8 mouse cellular contexts compared by ENCODE assay signal in the genomic region with DNA sequence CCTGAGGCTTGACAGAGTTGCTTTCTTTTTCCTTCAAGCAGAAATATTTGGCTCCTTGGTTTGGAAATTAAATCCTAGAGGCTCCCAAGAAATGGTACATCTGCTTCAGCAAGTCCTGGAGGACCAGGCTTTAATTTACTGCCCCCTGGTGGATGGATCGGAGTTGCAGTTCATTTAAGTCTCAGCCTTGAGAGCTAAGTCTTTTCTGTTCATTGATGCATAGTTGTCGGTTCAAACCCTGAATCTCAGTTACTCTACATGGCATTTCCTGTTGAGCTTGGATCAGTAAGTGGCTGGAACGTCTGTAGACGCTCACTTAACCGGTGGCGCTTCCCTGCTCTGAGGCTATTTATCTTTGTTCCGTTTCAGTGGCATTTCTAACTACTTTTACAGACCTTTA.
DNase-seq lines count a peak whose midpoint lies in the region; ATAC-seq and TF ChIP-seq lines count a peak whose summit lies in the region.
"Had no signal": no experiment of that assay in that cellular context is flagged by ENCODE, and none has a peak within 500 bp of the region (broad histone marks: within the 10 kb centered on the region; RNA-seq: fewer than 3 reads in every experiment).

No protein-coding gene starts in this region.

- H3K4me1 ChIP-seq in kidney, postnatal 0 days (replicated peaks; ENCODE audit: insufficient read depth, low read length): no peaks in the 10 kb centered on the region
- H3K4me1 ChIP-seq in lung, adult 2 months (ENCODE audit: control insufficient read depth, insufficient read depth, low read length): no peaks in the 10 kb centered on the region
- H3K4me1 ChIP-seq: heart, embryonic 13.5 days had no signal

- no peak overlapping the region for H3K4me2 ChIP-seq in kidney, postnatal 0 days (ENCODE audit: low read length)
- H3K4me2 ChIP-seq: heart, embryonic 13.5 days had no signal

- no peak overlapping the region for H3K9ac ChIP-seq in kidney, postnatal 0 days (ENCODE audit: low read depth, low read length)
- H3K9ac ChIP-seq: heart, embryonic 13.5 days had no signal

- TF ChIP-seq CTCF in kidney, postnatal 0 days (IDR thresholded peaks at IDR 0.05; ENCODE audit: low read depth): peak; percentile 83
- 0 out of 2 replicates have a peak, but pooled peaks have one; percentile 9 for TF ChIP-seq CTCF in lung, adult 2 months (IDR thresholded peaks at IDR 0.05; ENCODE audit: insufficient read depth, low read length)

- no peak overlapping the region for H3K27ac ChIP-seq in kidney, postnatal 0 days
- H3K27ac ChIP-seq: heart, embryonic 13.5 days had no signal

- 25% methylated on average over 7 of the region's 7 CpGs for WGBS in kidney, postnatal 0 days
- WGBS in lung, adult 2 months: 38% methylated on average over 7 of the region's 7 CpGs

- no peaks in the 10 kb centered on the region for H3K27me3 ChIP-seq in kidney, postnatal 0 days (ENCODE audit: insufficient read depth, low read length)
- H3K27me3 ChIP-seq: heart, embryonic 13.5 days had no signal

- no peak for TF ChIP-seq POLR2A in lung, adult 2 months (IDR thresholded peaks at IDR 0.05; ENCODE audit: borderline replicate concordance, extremely low read depth, low read depth, low read length)

- peak; percentile 36 for DNase-seq in ovary, postnatal 10 days (ENCODE audit: low spot score)
- DNase-seq in ovary, adult 18-20 months (ENCODE audit: low spot score): no peak
- peak; percentile 5 to 41 for DNase-seq in adrenal gland, postnatal 4 days (ENCODE audit: low spot score in 2 of 2)
- peak; percentile 4 to 21 for DNase-seq in frontal cortex, postnatal 10 days (ENCODE audit: low spot score in 2 of 2)
- DNase-seq in kidney, postnatal 0 days (ENCODE audit: low spot score): peak; percentile 80
- peak; percentile 37 for DNase-seq in lung, adult 2 months
- peak; percentile 7 to 54 for DNase-seq in spleen, postnatal 10 days (ENCODE audit: low spot score in 2 of 2)

- H3K36me3 ChIP-seq in kidney, postnatal 0 days (ENCODE audit: insufficient read depth, low read length): no peaks in the 10 kb centered on the region
- H3K36me3 ChIP-seq: heart, embryonic 13.5 days had no signal

- H3K4me3 ChIP-seq in kidney, postnatal 0 days (replicated peaks; ENCODE audit: low read depth, low read length): no peak overlapping the region
- H3K4me3 ChIP-seq in lung, adult 2 months (replicated peaks; ENCODE audit: extremely low read depth, low read depth, low read length): no peak overlapping the region
- H3K4me3 ChIP-seq: heart, embryonic 13.5 days had no signal

- peak; percentile 66; the same call in 1 of the 2 replicates for ATAC-seq in kidney, postnatal 0 days (replicated peaks; ENCODE audit: low FRiP score, low read depth)

- no peaks in the 10 kb centered on the region for H3K9me3 ChIP-seq in kidney, postnatal 0 days (replicated peaks; ENCODE audit: low read length)
- H3K9me3 ChIP-seq: heart, embryonic 13.5 days had no signal
